Mouse (Mus musculus) MEL (cell line): Measurements from ENCODE around the gene Prdm4. TPM values are rescaled to one million over a fixed set of nuclear protein-coding genes. Genes with fewer than 3 reads are reported as not detected.

Experiments
- DNase-seq: peaks from one replicate; pipeline ENCODE4 v3.0.0; 2011; ENCODE audit warnings: low read depth, low spot score
- H3K27ac ChIP-seq: 2 replicates; pipeline ENCODE4 v1.5.1; 2012; ENCODE audit warnings: low read depth, mild to moderate bottlenecking, control low read depth, low read length, moderate library complexity; ENCODE audit not compliant: control insufficient read depth
- H3K27me3 ChIP-seq, 2 experiments: fragments of 150-350 bp in 1 of 2; sonication (generic) in 1 of 2; 2 replicates each; pipeline ENCODE4 v1.6.1; 2012; ENCODE audit warnings: low read length in 2 of 2, mild to moderate bottlenecking in 2 of 2, improper control_type of control experiment in 1 of 2, moderate library complexity in 1 of 2; ENCODE audit not compliant: insufficient read depth in 2 of 2, control insufficient read depth in 1 of 2
- H3K36me3 ChIP-seq, 2 experiments: 2 replicates each; pipeline ENCODE4 v1.6.1; 2012 to 2014; ENCODE audit warnings: low read length in 2 of 2, improper control_type of control experiment in 1 of 2, inconsistent platforms in 1 of 2, mild to moderate bottlenecking in 1 of 2; ENCODE audit not compliant: insufficient read depth in 2 of 2, control insufficient read depth in 1 of 2
- H3K4me1 ChIP-seq, 2 experiments: fragments of 150-350 bp in 1 of 2; sonication (generic) in 1 of 2; 2 replicates each; pipeline ENCODE4 v1.6.1; 2012; ENCODE audit warnings: low read length in 2 of 2, improper control_type of control experiment in 1 of 2, mild to moderate bottlenecking in 1 of 2; ENCODE audit not compliant: insufficient read depth in 2 of 2, control insufficient read depth in 1 of 2
- H3K4me3 ChIP-seq, 2 experiments: fragments of 150-350 bp in 1 of 2; sonication (generic) in 1 of 2; 2 replicates each; pipeline ENCODE4 v1.5.1; 2012; ENCODE audit warnings: low read depth in 2 of 2, low read length in 2 of 2, mild to moderate bottlenecking in 2 of 2, moderate library complexity in 2 of 2, control low read depth in 1 of 2, improper control_type of control experiment in 1 of 2; ENCODE audit not compliant: control insufficient read depth in 1 of 2, insufficient read depth in 1 of 2
- H3K79me2 ChIP-seq: 2 replicates; pipeline ENCODE4 v1.6.1; 2012; ENCODE audit warnings: mild to moderate bottlenecking, low read length, moderate library complexity; ENCODE audit not compliant: control insufficient read depth, poor library complexity, insufficient read depth
- H3K9ac ChIP-seq: 2 replicates; pipeline ENCODE4 v1.6.1; 2012; ENCODE audit warnings: low read depth, mild to moderate bottlenecking, control low read depth, low read length, moderate library complexity; ENCODE audit not compliant: control insufficient read depth, poor library complexity, severe bottlenecking
- H3K9me3 ChIP-seq: fragments of 150-350 bp; sonication (generic); replicated peaks from 2 replicates; pipeline ENCODE4 v1.6.1; 2012; ENCODE audit warnings: mild to moderate bottlenecking, low read length, improper control_type of control experiment, moderate library complexity; ENCODE audit not compliant: insufficient read depth
- BHLHE40 ChIP-seq: IDR thresholded peaks from 2 replicates; pipeline ENCODE4 v1.6.1; 2012; ENCODE audit warnings: low read depth, mild to moderate bottlenecking, inconsistent platforms, low read length, improper control_type of control experiment, borderline replicate concordance
- E2F4 ChIP-seq: IDR thresholded peaks from 2 replicates; pipeline ENCODE4 v1.6.1; 2011; ENCODE audit warnings: low read depth, low read length, improper control_type of control experiment, borderline replicate concordance
- ELF1 ChIP-seq: IDR thresholded peaks from 2 replicates; pipeline ENCODE4 v1.6.1; 2014; ENCODE audit warnings: low read depth, mild to moderate bottlenecking, inconsistent platforms, low read length, improper control_type of control experiment, moderate library complexity
- EP300 ChIP-seq, 2 experiments: IDR thresholded peaks; 2 replicates each; pipeline ENCODE4 v1.6.1; 2011; ENCODE audit warnings: improper control_type of control experiment in 2 of 2, low read length in 2 of 2, low read depth in 1 of 2, mild to moderate bottlenecking in 1 of 2
- ETS1 ChIP-seq: IDR thresholded peaks from 2 replicates; pipeline ENCODE4 v1.6.1; 2012; ENCODE audit warnings: low read depth, mild to moderate bottlenecking, inconsistent platforms, low read length, improper control_type of control experiment, moderate library complexity
- GATA1 ChIP-seq: IDR thresholded peaks from 2 replicates; pipeline ENCODE4 v1.6.1; 2011; ENCODE audit warnings: low read depth, low read length, improper control_type of control experiment
- HCFC1 ChIP-seq: IDR thresholded peaks from 2 replicates; pipeline ENCODE4 v1.6.1; 2012; ENCODE audit warnings: low read depth, mild to moderate bottlenecking, inconsistent platforms, low read length, improper control_type of control experiment, moderate library complexity
- KAT2A ChIP-seq: conservative IDR thresholded peaks from 2 replicates; pipeline ENCODE4 v1.6.1; 2012; ENCODE audit warnings: low read depth, low read length, improper control_type of control experiment, inconsistent platforms
- MAFK ChIP-seq: IDR thresholded peaks from 2 replicates; pipeline ENCODE4 v1.6.1; 2011; ENCODE audit warnings: low read depth, mild to moderate bottlenecking, low read length, improper control_type of control experiment, borderline replicate concordance
- MAX ChIP-seq: IDR thresholded peaks from 2 replicates; pipeline ENCODE4 v1.6.1; 2011; ENCODE audit warnings: low read length, improper control_type of control experiment
- MAZ ChIP-seq: IDR thresholded peaks from 2 replicates; pipeline ENCODE4 v1.6.1; 2012; ENCODE audit warnings: low read depth, mild to moderate bottlenecking, inconsistent platforms, low read length, improper control_type of control experiment
- MXI1 ChIP-seq: IDR thresholded peaks from 2 replicates; pipeline ENCODE4 v1.6.1; 2011; ENCODE audit warnings: mild to moderate bottlenecking, low read depth, low read length, improper control_type of control experiment
- MYC ChIP-seq: IDR thresholded peaks from 2 replicates; pipeline ENCODE4 v1.6.1; 2011; ENCODE audit warnings: low read depth, mild to moderate bottlenecking, low read length, improper control_type of control experiment, moderate library complexity
- NELFE ChIP-seq: IDR thresholded peaks from 2 replicates; pipeline ENCODE4 v1.6.1; 2011; ENCODE audit warnings: low read depth, low read length, improper control_type of control experiment
- NRF1 ChIP-seq: IDR thresholded peaks from 2 replicates; pipeline ENCODE4 v1.6.1; 2014; ENCODE audit warnings: low read depth, mild to moderate bottlenecking, inconsistent platforms, low read length, improper control_type of control experiment, moderate library complexity; ENCODE audit not compliant: poor library complexity, insufficient read depth, severe bottlenecking
- POLR2A ChIP-seq, 2 experiments: IDR thresholded peaks; 2 replicates each; pipeline ENCODE4 v1.6.1; 2011 to 2012; ENCODE audit warnings: low read length in 2 of 2, mild to moderate bottlenecking in 2 of 2, control low read depth in 1 of 2, improper control_type of control experiment in 1 of 2, low read depth in 1 of 2, moderate library complexity in 1 of 2; ENCODE audit not compliant: control insufficient read depth in 1 of 2, insufficient read depth in 1 of 2, poor library complexity in 1 of 2
- SIN3A ChIP-seq: IDR thresholded peaks from 2 replicates; pipeline ENCODE4 v1.6.1; 2012; ENCODE audit warnings: low read length, improper control_type of control experiment, inconsistent platforms
- SMC3 ChIP-seq: IDR thresholded peaks from 2 replicates; pipeline ENCODE4 v1.6.1; 2011; ENCODE audit warnings: low read depth, low read length, improper control_type of control experiment
- USF1 ChIP-seq: IDR thresholded peaks from 2 replicates; pipeline ENCODE4 v1.6.1; 2014; ENCODE audit warnings: low read depth, mild to moderate bottlenecking, inconsistent platforms, low read length, improper control_type of control experiment, moderate library complexity
- ZC3H11A ChIP-seq: IDR thresholded peaks from 2 replicates; pipeline ENCODE4 v1.6.1; 2012; ENCODE audit warnings: low read depth, mild to moderate bottlenecking, inconsistent platforms, low read length, improper control_type of control experiment
- ZMIZ1 ChIP-seq: IDR thresholded peaks from 2 replicates; pipeline ENCODE4 v1.6.1; 2012; ENCODE audit warnings: low read depth, mild to moderate bottlenecking, inconsistent platforms, low read length, improper control_type of control experiment, moderate library complexity
- polyA plus RNA-seq, 2 experiments: library from polyadenylated mRNA; stranded (reverse) in 1 of 2; unstranded in 1 of 2; fragments of >175 nt in 1 of 2; fragments of >200 nt in 1 of 2; gene quantifications; 2 replicates each; pipeline versions ENCODE4 v1.2.1 to v1.2.4; 2012; ENCODE audit warnings: low replicate concordance in 2 of 2, low read depth in 1 of 2; ENCODE audit not compliant: insufficient read length in 2 of 2, insufficient read depth in 1 of 2, missing spikeins in 1 of 2
- total RNA-seq: library from RNA; depleted of rRNA; stranded (reverse); fragments of 300-350 nt; gene quantifications from 2 replicates; pipeline ENCODE4 v1.2.3, GENCODE M21; 2012; rRNA removed

Prdm4 gene
- total RNA-seq (24.8 and 26.2 TPM in 2 replicates), polyA plus RNA-seq (10 to 100 TPM; 38.5 to 43.4 TPM)

- Histone ChIP-seq H3K36me3 (peaks cover 0 to 12% of the 10 kb centered on the region in 2 experiments; a peak in 3 of 4 replicates), H3K27me3 (no peaks in the 10 kb centered on the region), H3K4me1 (peaks cover 0 to 10% of the 10 kb centered on the region in 2 experiments; a peak in 3 of 4 replicates), H3K79me2 (peaks cover 20% of the 10 kb centered on the region), H3K27ac (peak within 1 kb of the TSS; percentile 46), H3K9me3 (no peaks in the 10 kb centered on the region), H3K4me3 (peak within 1 kb of the TSS; percentile 90 to 93), H3K9ac (peak within 1 kb of the TSS; percentile 94)
- no peak for TF ChIP-seq ZC3H11A
- peak; percentile 73 to 86; a peak in 3 of 4 replicates for TF ChIP-seq POLR2A (IDR thresholded peaks at IDR 0.05; ENCODE audit: control insufficient read depth in 1 of 2, insufficient read depth in 1 of 2, low read depth in 1 of 2, low read length in 2 of 2, poor library complexity in 1 of 2)
- TF ChIP-seq E2F4: no peak
- peak; percentile 77; the same call in 1 of the 2 replicates for TF ChIP-seq MAZ
- TF ChIP-seq USF1: peak; percentile 76
- TF ChIP-seq ETS1: peak; percentile 76
- peak; percentile 54; the same call in 1 of the 2 replicates for TF ChIP-seq NRF1
- peak; percentile 53; the same call in 1 of the 2 replicates for TF ChIP-seq KAT2A
- 0 out of 4 replicates have a peak, but pooled peaks of 1 of the 2 experiments have one; percentile 9 for TF ChIP-seq EP300 (IDR thresholded peaks at IDR 0.05; ENCODE audit: low read depth in 1 of 2, low read length in 2 of 2)
- no peak for TF ChIP-seq SMC3
- TF ChIP-seq BHLHE40: peak; percentile 90
- peak; percentile 80 for TF ChIP-seq NELFE
- TF ChIP-seq GATA1: peak; percentile 30; the same call in 1 of the 2 replicates
- TF ChIP-seq ELF1: peak; percentile 98
- peak; percentile 100 for TF ChIP-seq SIN3A
- TF ChIP-seq MAFK: no peak
- TF ChIP-seq MXI1: peak; percentile 99
- peak; percentile 88 for TF ChIP-seq HCFC1
- TF ChIP-seq MAX: peak; percentile 96
- TF ChIP-seq ZMIZ1: no peak
- TF ChIP-seq MYC: peak; percentile 98
- DNase-seq: peak; percentile 98
Observed at GRCm38 (mm10) chr10:85916498-85917309, at the start of gene Prdm4. Gene Prdm4 (minus strand): TSS chr10:85917142.
